Mouse (Mus musculus) hindbrain, embryonic 11.5 days (tissue): ENCODE results near the gene Hook2. TPM values are rescaled to one million over a fixed set of nuclear protein-coding genes. Genes with fewer than 3 reads are reported as not detected.

ENCODE experiments used
- ATAC-seq: fragments of 200-750 bp; cut with Nextera tagmentation; 2 replicates; pipeline ENCODE4 v1.8.0; 2017; ENCODE audit warnings: mild to moderate bottlenecking, moderate TSS enrichment, moderate library complexity; ENCODE audit not compliant: low FRiP score
- DNase-seq: peaks from one replicate; pipeline ENCODE4 v3.0.0-alpha.2; 2015; ENCODE audit warnings: low spot score
- H3K27ac ChIP-seq: fragments of 300-500 bp; sonication (generic); 2 replicates; pipeline ENCODE4 v1.5.1; 2014; ENCODE audit warnings: mild to moderate bottlenecking, low read depth, low read length
- H3K27me3 ChIP-seq: fragments of 300-500 bp; sonication (generic); 2 replicates; pipeline ENCODE4 v1.6.1; 2014; ENCODE audit warnings: mild to moderate bottlenecking, low read length, moderate library complexity, mixed read lengths; ENCODE audit not compliant: control insufficient read depth, insufficient read depth
- H3K36me3 ChIP-seq: fragments of 300-500 bp; sonication (generic); 2 replicates; pipeline ENCODE4 v1.6.1; 2014; ENCODE audit warnings: mild to moderate bottlenecking, low read length, moderate library complexity, mixed read lengths; ENCODE audit not compliant: control insufficient read depth, insufficient read depth
- H3K4me1 ChIP-seq: fragments of 300-500 bp; sonication (generic); replicated peaks from 2 replicates; pipeline ENCODE4 v1.6.1; 2014; ENCODE audit warnings: low read length, mixed read lengths; ENCODE audit not compliant: control insufficient read depth, insufficient read depth
- H3K4me2 ChIP-seq: fragments of 300-500 bp; sonication (generic); replicated peaks from 2 replicates; pipeline ENCODE4 v1.6.1; 2014; ENCODE audit warnings: mild to moderate bottlenecking, low read depth, low read length
- H3K4me3 ChIP-seq: fragments of 300-500 bp; sonication (generic); 2 replicates; pipeline ENCODE4 v1.5.1; 2014; ENCODE audit warnings: low read depth, low read length
- H3K9ac ChIP-seq: fragments of 300-500 bp; sonication (generic); 2 replicates; pipeline ENCODE4 v1.6.1; 2014; ENCODE audit warnings: low read depth, low read length
- H3K9me3 ChIP-seq: fragments of 300-500 bp; sonication (generic); 2 replicates; pipeline ENCODE4 v1.6.1; 2016; ENCODE audit warnings: low read length; ENCODE audit not compliant: control insufficient read depth
- WGBS: fragments of 180-500 bp; shearing (Covaris S2); extraction: QIAGEN DNeasy Blood & Tissue Kit; methylation state at CpG from one replicate; pipeline ENCODE4 v1.1.7; 2014; 5-methylcytosine and 5-hydroxymethylcytosine counted together
- polyA plus RNA-seq: library from polyadenylated mRNA; unstranded; fragments of >200 nt; fragmentation: Nextera tagmentation; extraction: Ambion mirVana; gene quantifications from 2 replicates; pipeline ENCODE4 v1.2.1, GENCODE M21; 2014

The Hook2 gene
- polyA plus RNA-seq = 9.5 and 10.3 TPM in 2 replicates

DNA sequence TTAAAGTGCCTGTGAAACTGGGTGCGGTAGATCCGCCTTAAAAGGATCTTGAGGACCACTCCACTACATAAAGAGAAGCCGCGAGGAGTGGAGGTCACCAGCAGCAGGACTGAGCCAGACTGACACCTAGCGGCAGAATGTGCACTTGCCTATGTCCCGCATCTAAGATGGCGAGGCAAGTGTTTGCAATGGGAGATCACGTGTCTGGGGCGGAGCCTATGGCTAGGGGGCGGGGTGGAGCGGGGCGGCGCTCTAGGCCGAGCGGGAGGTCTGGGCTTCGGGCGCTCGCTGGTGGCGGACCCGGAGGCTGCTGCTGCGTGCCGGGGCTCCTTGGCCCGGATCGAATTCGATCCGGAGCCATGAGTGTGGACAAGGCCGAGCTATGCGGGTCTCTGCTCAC is at the start of gene Hook2:
Hook2 (plus strand) TSS at position 255 of the 400 bp plus-strand sequence.
- ATAC-seq (peak; percentile 94), DNase-seq (peak; percentile 98)
- peak within 1 kb of the TSS; percentile 84 for H3K4me2 ChIP-seq
- H3K27me3 ChIP-seq = peaks cover 21% of the 10 kb centered on the region
- H3K4me3 ChIP-seq = peak within 1 kb of the TSS; percentile 52
- no peaks in the 10 kb centered on the region for H3K9me3 ChIP-seq
- H3K36me3 ChIP-seq = no peaks in the 10 kb centered on the region
- H3K27ac ChIP-seq = no peak within 1 kb of the TSS
- under 1% methylated on average over 28 of the region's 28 CpGs for WGBS
- H3K9ac ChIP-seq = peak within 1 kb of the TSS; percentile 76
- peaks cover 8% of the 10 kb centered on the region for H3K4me1 ChIP-seq

DNA sequence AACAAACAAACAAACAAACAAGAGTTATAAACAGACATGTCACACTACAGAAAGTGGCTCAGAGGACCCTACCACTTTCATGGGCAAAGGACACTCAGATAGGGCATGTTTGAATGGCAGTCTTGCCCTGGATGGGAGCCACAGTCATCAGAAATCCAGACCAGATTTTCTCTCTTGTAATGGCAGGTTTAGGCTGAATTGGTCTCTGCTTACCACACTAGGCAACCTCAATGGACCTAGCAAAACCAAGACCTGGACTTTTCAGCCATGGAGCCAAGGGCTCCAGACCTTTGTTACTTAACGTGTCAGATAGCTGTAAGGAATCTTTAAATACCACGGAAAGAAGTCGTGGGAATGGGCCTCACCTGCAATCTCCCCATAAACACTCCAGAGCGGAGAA is 46.7 kb upstream of the Hook2 start:
- WGBS = 22% methylated on average over 4 of the region's 4 CpGs
- ATAC-seq (no peak), DNase-seq (peak; percentile 20)
- peaks cover 5% of the 10 kb centered on the region; the same call in 1 of the 2 replicates for H3K4me1 ChIP-seq
- peaks cover 35% of the 10 kb centered on the region for H3K27me3 ChIP-seq
- no peak overlapping the region for H3K9ac ChIP-seq
- H3K36me3 ChIP-seq = no peaks in the 10 kb centered on the region
- no peak overlapping the region for H3K4me3 ChIP-seq
- no peaks in the 10 kb centered on the region for H3K9me3 ChIP-seq
- no peak overlapping the region for H3K4me2 ChIP-seq
- no peak overlapping the region for H3K27ac ChIP-seq

DNA sequence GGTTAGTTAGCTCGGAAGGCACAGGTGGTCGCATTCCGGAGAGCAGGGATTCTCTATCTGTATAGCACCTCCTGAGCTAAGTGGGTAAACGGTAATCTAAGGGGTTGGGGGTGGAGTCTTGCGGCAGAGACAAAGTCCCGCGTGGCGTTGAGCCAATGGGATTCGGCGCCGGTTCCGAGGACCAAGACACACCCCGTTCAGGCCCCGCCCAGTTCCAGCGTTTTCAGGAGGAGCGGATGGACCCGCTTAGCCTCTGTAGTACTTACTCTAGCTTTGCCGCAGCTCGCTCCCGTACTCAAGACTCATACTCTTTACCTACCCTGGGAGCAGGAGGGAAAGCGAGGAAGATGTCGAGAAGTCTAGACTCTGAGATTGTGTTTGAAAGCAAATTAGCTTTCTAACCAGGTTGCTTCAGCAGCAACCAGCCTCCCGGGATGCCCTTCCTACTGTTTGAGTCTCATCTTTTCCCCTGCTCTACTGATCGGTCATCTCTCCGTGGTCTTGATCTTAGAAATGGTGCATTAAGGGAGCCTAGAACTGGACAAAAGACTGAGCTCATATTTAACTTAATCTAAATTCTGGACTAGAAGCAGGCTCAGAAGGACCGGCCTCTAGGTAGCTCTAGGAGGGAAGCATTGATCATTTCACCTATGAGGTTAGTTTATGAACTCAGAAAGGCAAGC is 45.8 kb upstream of the Hook2 start:
- Histone ChIP-seq H3K9ac (no peak overlapping the region), H3K4me1 (peaks cover 5% of the 10 kb centered on the region; the same call in 1 of the 2 replicates), H3K9me3 (no peaks in the 10 kb centered on the region), H3K36me3 (no peaks in the 10 kb centered on the region), H3K4me2 (peak overlapping the region; percentile 3; the same call in 1 of the 2 replicates), H3K4me3 (no peak overlapping the region), H3K27me3 (peaks cover 35% of the 10 kb centered on the region), H3K27ac (no peak overlapping the region)
- 2% methylated on average over 26 of the region's 26 CpGs for WGBS
- DNase-seq (peak; percentile 78), ATAC-seq (peak; percentile 62)

DNA sequence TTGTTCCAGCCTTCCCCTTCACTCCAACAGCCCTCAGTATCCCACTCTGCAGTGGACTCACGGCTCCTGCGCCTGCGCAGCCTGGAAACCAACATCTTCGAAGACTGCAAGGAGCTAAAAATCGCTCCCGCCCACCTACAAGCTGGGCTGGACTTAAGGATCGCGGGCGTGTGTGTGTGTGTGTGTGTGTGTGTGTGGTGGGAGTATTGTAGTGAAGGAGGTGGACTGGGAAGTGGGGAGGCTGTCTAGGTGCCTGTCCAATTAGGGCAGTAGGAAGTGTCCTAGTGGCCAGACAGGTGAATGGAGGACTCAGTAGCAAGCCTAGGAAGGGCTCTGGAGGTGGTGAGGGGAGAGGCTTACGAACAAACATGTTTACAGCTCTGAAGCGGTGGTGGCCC is 45.2 kb upstream of the Hook2 start:
- Histone ChIP-seq H3K4me3 (peak overlapping the region; percentile 59), H3K9ac (no peak overlapping the region)
- 2% methylated on average over 11 of the region's 11 CpGs for WGBS

GRCm38 (mm10) chr8:84945633-84946527 is 44.5 kb upstream of the Hook2 start:
- H3K27me3 ChIP-seq = peaks cover 45% of the 10 kb centered on the region
- H3K9me3 ChIP-seq = no peaks in the 10 kb centered on the region
- no peaks in the 10 kb centered on the region for H3K36me3 ChIP-seq
- peaks cover 5% of the 10 kb centered on the region; the same call in 1 of the 2 replicates for H3K4me1 ChIP-seq
- peak; percentile 81 for DNase-seq
- H3K4me3 ChIP-seq = peak overlapping the region; percentile 59
- peak; percentile 71 for ATAC-seq
- 0 out of 2 replicates have a peak overlapping the region, but pooled peaks have one; percentile 42 for H3K27ac ChIP-seq
- H3K4me2 ChIP-seq = peak overlapping the region; percentile 91
- peak overlapping the region; percentile 59 for H3K9ac ChIP-seq
- WGBS = 1% methylated on average over 36 of the region's 67 CpGs

More for the DNA sequence above, 45.2 kb upstream of the Hook2 start:
- H3K4me2 ChIP-seq = peak overlapping the region; percentile 91
- H3K27me3 ChIP-seq = peaks cover 39% of the 10 kb centered on the region
- no peaks in the 10 kb centered on the region for H3K36me3 ChIP-seq
- peak; percentile 46 for DNase-seq
- no peaks in the 10 kb centered on the region for H3K9me3 ChIP-seq
- H3K27ac ChIP-seq = no peak overlapping the region
- peaks cover 5% of the 10 kb centered on the region; the same call in 1 of the 2 replicates for H3K4me1 ChIP-seq
- ATAC-seq = peak; percentile 58

DNA sequence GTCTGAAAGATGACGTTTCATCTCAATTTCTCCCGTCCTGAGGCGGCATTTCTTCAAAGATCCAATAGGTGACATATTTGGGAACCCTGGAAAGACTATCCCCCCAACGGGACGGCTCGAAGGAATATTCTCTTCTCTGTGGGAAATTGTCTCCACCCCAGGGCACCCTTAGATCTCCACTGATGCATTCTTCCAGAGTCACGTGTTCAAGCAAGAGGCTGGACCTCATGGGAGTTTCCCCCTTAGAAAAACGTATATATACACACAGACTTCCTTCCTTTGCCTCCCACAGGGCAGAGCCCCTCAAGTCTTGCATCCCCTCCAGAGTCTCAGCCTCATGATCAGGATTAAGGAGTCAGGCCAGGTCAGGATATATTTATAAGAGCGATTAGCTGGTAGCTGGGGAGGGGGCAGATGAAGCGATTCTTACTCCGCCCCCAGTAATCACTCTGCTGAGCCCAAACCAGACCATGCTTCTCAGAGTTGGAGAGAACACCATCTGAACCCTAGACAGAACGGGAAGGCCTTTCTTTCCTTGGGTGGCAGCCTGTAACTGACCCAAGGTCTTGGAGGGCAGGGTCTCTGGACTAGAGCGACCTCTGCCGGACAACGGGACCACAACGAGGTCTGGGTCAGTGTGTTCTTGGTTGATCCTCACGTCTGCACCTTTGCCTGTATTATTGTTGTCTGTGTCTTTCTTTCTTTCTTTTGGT is 43.7 kb upstream of the Hook2 start, which contains the start of gene Rtbdn:
Rtbdn (plus strand) TSS at position 464 of the 713 bp plus-strand sequence.
- Histone ChIP-seq H3K9ac (peak within 1 kb of the TSS; percentile 59), H3K36me3 (no peaks in the 10 kb centered on the region), H3K4me1 (peaks cover 5% of the 10 kb centered on the region; the same call in 1 of the 2 replicates), H3K9me3 (no peaks in the 10 kb centered on the region), H3K4me3 (peak within 1 kb of the TSS; percentile 59), H3K4me2 (peak within 1 kb of the TSS; percentile 91), H3K27me3 (peaks cover 47% of the 10 kb centered on the region), H3K27ac (0 out of 2 replicates have a peak within 1 kb of the TSS, but pooled peaks have one; percentile 42)
- DNase-seq (peak; percentile 68), ATAC-seq (no peak)
- WGBS = 6% methylated on average over 17 of the region's 17 CpGs

- 14% methylated on average over 9 of the region's 9 CpGs for WGBS
- H3K4me1 ChIP-seq = peaks cover 5% of the 10 kb centered on the region; the same call in 1 of the 2 replicates
- ATAC-seq = no peak
- H3K9me3 ChIP-seq = no peaks in the 10 kb centered on the region
- peak; percentile 71 for DNase-seq
- H3K9ac ChIP-seq = no peak overlapping the region
- no peak overlapping the region for H3K27ac ChIP-seq
- no peak overlapping the region for H3K4me3 ChIP-seq
- H3K27me3 ChIP-seq = peaks cover 47% of the 10 kb centered on the region
- H3K36me3 ChIP-seq = no peaks in the 10 kb centered on the region
- H3K4me2 ChIP-seq = no peak overlapping the region
Measured at GRCm38 (mm10) chr8:84947241-84947545, 43.2 kb upstream of the Hook2 start.

DNA sequence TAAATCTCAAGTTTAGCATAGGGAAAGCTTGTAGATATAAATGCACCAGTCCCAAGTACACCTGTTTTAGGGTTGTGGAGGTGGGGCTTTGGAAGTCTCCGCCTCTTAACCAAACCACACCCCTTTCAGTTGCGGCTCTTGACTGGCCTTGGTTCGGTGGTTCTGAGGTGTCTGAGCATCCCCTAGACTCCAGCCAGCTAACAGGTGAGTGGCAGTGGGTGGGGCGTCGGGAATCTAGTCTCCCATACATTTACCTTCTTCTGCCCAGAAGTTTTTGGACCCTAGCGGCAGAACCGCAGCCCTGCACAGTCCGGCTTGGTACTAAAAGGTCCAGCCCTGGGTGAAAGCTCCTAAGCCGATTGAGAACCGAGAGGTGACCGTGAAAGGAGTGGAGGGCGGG is 40.6 kb upstream of the Hook2 start:
- Histone ChIP-seq H3K36me3 (no peaks in the 10 kb centered on the region), H3K4me2 (no peak overlapping the region), H3K27ac (no peak overlapping the region), H3K4me1 (peaks cover 5% of the 10 kb centered on the region; the same call in 1 of the 2 replicates), H3K9me3 (no peaks in the 10 kb centered on the region), H3K9ac (no peak overlapping the region), H3K27me3 (peaks cover 49% of the 10 kb centered on the region), H3K4me3 (no peak overlapping the region)
- 24% methylated on average over 12 of the region's 12 CpGs for WGBS
- ATAC-seq (no peak), DNase-seq (no peak)
